Mouse (Mus musculus): ENCODE data around the gene Cnnm4. TPM values are rescaled to one million over a fixed set of nuclear protein-coding genes. Genes with fewer than 3 reads are reported as not detected.

The Cnnm4 gene
- polyA plus RNA-seq, 1 experiment from 2014 or later, result 9.8 TPM

DNA sequence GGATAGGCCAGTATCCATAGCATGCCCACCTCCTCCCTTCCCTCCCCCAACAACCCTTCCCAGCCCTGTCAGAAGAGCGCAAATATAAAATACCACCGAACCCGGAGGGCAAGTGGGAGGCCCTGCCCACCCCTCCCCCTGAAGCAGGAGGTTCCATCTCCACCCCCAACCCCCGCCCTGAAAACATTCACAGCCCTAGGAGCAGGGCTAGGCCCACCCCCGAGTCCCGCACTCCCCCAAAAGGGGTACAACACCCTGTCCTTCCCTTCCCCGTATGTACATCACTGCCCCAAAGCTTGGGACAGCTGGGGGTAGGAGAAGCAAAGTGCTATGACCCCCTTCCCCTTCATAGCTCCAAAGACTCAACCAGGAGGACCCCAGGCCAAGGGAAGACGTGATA, 77.4 kb downstream of the Cnnm4 start:
- H3K4me2 ChIP-seq (ENCODE audit: low read depth, low read length), result no peak overlapping the region
- no peak for ATAC-seq (ENCODE audit: low read depth)
- peaks cover 27% of the 10 kb centered on the region for H3K4me1 ChIP-seq (ENCODE audit: control insufficient read depth, insufficient read depth, low read length)
- no peak overlapping the region for H3K4me3 ChIP-seq (ENCODE audit: low read depth, low read length)
- H3K9me3 ChIP-seq (ENCODE audit: control insufficient read depth, low read length), result no peaks in the 10 kb centered on the region
- no peak overlapping the region for H3K9ac ChIP-seq (replicated peaks; ENCODE audit: low read depth, low read length)
- H3K36me3 ChIP-seq (ENCODE audit: control insufficient read depth, insufficient read depth, low read length), result peaks cover 50% of the 10 kb centered on the region
- WGBS, result 52% methylated on average over 8 of the region's 8 CpGs
- H3K27ac ChIP-seq (ENCODE audit: low read depth, low read length), result no peak overlapping the region
- H3K27me3 ChIP-seq (ENCODE audit: control insufficient read depth, insufficient read depth, low read length), result no peaks in the 10 kb centered on the region

DNA sequence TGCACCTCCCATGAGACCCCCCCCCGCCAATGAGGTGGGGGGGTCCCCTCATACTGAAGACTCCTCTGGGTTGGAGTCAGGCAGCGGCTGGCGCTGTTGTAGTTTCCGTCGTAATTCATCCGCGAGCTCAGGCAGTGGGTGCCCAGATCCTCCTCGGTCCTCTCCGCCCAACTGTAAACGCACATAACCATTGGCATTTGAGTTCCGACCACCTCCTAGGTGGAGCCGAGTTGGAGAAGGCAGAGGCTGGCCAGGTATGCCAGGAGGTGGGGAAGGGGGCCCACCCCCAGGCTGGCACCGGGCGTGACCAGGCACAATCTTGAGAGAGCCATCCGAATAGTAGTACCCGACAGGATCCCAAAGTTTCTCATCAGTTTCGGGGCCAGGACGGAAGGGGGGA, 78.1 kb downstream of the Cnnm4 start:
- Histone ChIP-seq H3K4me1 (ENCODE audit: control insufficient read depth, insufficient read depth, low read length) (peaks cover 31% of the 10 kb centered on the region), H3K9ac (replicated peaks; ENCODE audit: low read depth, low read length) (no peak overlapping the region)

GRCm38 (mm10) chr1:36550075-36550863, 78.8 kb downstream of the Cnnm4 start:
- H3K4me2 ChIP-seq (ENCODE audit: low read depth, low read length), result no peak overlapping the region

More for the DNA sequence above, 78.1 kb downstream of the Cnnm4 start:
- Histone ChIP-seq H3K27me3 (ENCODE audit: control insufficient read depth, insufficient read depth, low read length) (no peaks in the 10 kb centered on the region), H3K36me3 (ENCODE audit: control insufficient read depth, insufficient read depth, low read length) (peaks cover 53% of the 10 kb centered on the region), H3K9me3 (ENCODE audit: control insufficient read depth, low read length) (no peaks in the 10 kb centered on the region), H3K27ac (ENCODE audit: low read depth, low read length) (no peak overlapping the region), H3K4me2 (ENCODE audit: low read depth, low read length) (no peak overlapping the region), H3K4me3 (ENCODE audit: low read depth, low read length) (no peak overlapping the region)
- ATAC-seq (ENCODE audit: low read depth), result no peak
- 81% methylated on average over 18 of the region's 18 CpGs for WGBS

DNA sequence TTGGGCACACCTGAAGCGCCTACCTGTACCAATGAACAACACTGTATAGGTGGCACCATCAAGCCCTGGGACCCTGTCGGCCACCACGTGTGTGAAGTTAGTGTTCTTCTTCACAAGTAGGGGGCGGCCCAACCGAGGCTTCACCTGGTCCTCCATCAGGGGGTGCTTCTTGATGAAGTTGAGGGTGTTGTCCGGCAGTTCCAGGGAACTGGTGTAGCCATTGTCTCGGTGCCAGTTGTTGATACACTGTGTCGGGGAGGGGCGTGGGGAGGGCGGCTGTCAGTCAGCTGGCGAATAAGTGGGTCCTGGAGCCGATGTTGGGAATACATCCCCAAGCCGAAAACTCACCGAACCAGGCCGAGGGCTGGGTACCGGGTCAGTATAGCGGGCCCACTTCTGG, 80.5 kb downstream of the Cnnm4 start:
- Histone ChIP-seq H3K9ac (replicated peaks; ENCODE audit: low read depth, low read length) (no peak overlapping the region), H3K27ac (ENCODE audit: low read depth, low read length) (no peak overlapping the region), H3K4me2 (ENCODE audit: low read depth, low read length) (no peak overlapping the region), H3K27me3 (ENCODE audit: control insufficient read depth, insufficient read depth, low read length) (no peaks in the 10 kb centered on the region), H3K36me3 (ENCODE audit: control insufficient read depth, insufficient read depth, low read length) (peaks cover 57% of the 10 kb centered on the region), H3K4me3 (ENCODE audit: low read depth, low read length) (no peak overlapping the region), H3K4me1 (ENCODE audit: control insufficient read depth, insufficient read depth, low read length) (peaks cover 40% of the 10 kb centered on the region), H3K9me3 (ENCODE audit: control insufficient read depth, low read length) (no peaks in the 10 kb centered on the region)
- ATAC-seq (ENCODE audit: low read depth), result no peak
- 88% methylated on average over 17 of the region's 17 CpGs for WGBS

More at GRCm38 (mm10) chr1:36550075-36550863, 78.8 kb downstream of the Cnnm4 start:
- peaks cover 39% of the 10 kb centered on the region for H3K4me1 ChIP-seq (ENCODE audit: control insufficient read depth, insufficient read depth, low read length)
- no peak overlapping the region for H3K4me3 ChIP-seq (ENCODE audit: low read depth, low read length)
- H3K9me3 ChIP-seq (ENCODE audit: control insufficient read depth, low read length), result no peaks in the 10 kb centered on the region
- no peak for ATAC-seq (ENCODE audit: low read depth)
- H3K27ac ChIP-seq (ENCODE audit: low read depth, low read length), result no peak overlapping the region
- 78% methylated on average over 20 of the region's 20 CpGs for WGBS
- H3K36me3 ChIP-seq (ENCODE audit: control insufficient read depth, insufficient read depth, low read length), result peaks cover 57% of the 10 kb centered on the region
- H3K27me3 ChIP-seq (ENCODE audit: control insufficient read depth, insufficient read depth, low read length), result no peaks in the 10 kb centered on the region
- no peak overlapping the region for H3K9ac ChIP-seq (replicated peaks; ENCODE audit: low read depth, low read length)

GRCm38 (mm10) chr1:36552506-36552905, 81.1 kb downstream of the Cnnm4 start:
- ATAC-seq (ENCODE audit: low read depth), result no peak
- no peak overlapping the region for H3K4me3 ChIP-seq (ENCODE audit: low read depth, low read length)
- H3K36me3 ChIP-seq (ENCODE audit: control insufficient read depth, insufficient read depth, low read length), result peaks cover 57% of the 10 kb centered on the region
- no peaks in the 10 kb centered on the region for H3K27me3 ChIP-seq (ENCODE audit: control insufficient read depth, insufficient read depth, low read length)
- no peak overlapping the region for H3K9ac ChIP-seq (replicated peaks; ENCODE audit: low read depth, low read length)
- no peaks in the 10 kb centered on the region for H3K9me3 ChIP-seq (ENCODE audit: control insufficient read depth, low read length)
- peaks cover 38% of the 10 kb centered on the region for H3K4me1 ChIP-seq (ENCODE audit: control insufficient read depth, insufficient read depth, low read length)
- 87% methylated on average over 16 of the region's 16 CpGs for WGBS
- H3K27ac ChIP-seq (ENCODE audit: low read depth, low read length), result no peak overlapping the region
- H3K4me2 ChIP-seq (ENCODE audit: low read depth, low read length), result no peak overlapping the region

DNA sequence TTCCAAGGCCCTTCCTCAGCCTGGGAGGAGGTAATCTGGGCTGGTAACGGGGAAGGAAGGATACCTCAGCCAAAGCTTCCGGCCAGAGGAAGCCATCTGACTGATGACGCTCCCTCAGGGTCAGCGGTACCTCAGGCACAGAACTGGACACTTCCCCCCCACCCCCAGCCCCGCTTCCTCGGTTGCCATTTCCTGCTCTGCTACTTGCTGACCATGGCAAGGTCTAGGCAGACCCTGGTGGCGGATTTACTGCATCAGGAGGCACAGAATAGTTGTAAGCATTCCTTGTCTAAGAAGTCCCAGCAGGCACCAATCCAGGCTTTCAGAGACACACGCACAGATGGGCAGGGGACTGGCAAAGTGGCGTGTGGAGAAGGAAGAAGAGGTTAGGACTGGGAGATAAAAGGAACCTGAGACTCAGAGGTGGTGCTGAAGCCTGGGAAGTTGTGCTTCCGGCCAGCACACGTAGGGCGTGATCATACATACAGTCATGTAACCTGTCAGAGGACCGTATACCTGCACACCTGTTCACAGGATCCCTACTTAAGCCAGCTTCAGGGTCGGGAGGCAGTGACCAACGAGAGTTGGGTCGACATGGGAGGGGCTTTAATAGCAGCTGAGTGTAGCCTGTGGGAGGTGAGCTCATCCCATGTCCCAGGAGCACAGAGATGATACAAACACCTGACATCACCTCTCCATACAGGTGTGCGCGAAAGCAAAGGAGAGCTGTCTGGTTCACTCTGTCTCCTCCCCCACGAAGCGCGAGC, 83.4 kb downstream of the Cnnm4 start:
- H3K4me1 ChIP-seq (ENCODE audit: control insufficient read depth, insufficient read depth, low read length), result peaks cover 28% of the 10 kb centered on the region
- WGBS, result 59% methylated on average over 21 of the region's 21 CpGs
- H3K9me3 ChIP-seq (ENCODE audit: control insufficient read depth, low read length), result no peaks in the 10 kb centered on the region
- peak overlapping the region; percentile 97 for H3K4me2 ChIP-seq (ENCODE audit: low read depth, low read length)
- peaks cover 45% of the 10 kb centered on the region for H3K36me3 ChIP-seq (ENCODE audit: control insufficient read depth, insufficient read depth, low read length)
- ATAC-seq (ENCODE audit: low read depth), result no peak
- no peaks in the 10 kb centered on the region; the same call in 1 of the 2 replicates for H3K27me3 ChIP-seq (ENCODE audit: control insufficient read depth, insufficient read depth, low read length)
- H3K4me3 ChIP-seq (ENCODE audit: low read depth, low read length), result peak overlapping the region; percentile 98
- peak overlapping the region; percentile 99 for H3K27ac ChIP-seq (ENCODE audit: low read depth, low read length)
- H3K9ac ChIP-seq (replicated peaks; ENCODE audit: low read depth, low read length), result peak overlapping the region; percentile 99

DNA sequence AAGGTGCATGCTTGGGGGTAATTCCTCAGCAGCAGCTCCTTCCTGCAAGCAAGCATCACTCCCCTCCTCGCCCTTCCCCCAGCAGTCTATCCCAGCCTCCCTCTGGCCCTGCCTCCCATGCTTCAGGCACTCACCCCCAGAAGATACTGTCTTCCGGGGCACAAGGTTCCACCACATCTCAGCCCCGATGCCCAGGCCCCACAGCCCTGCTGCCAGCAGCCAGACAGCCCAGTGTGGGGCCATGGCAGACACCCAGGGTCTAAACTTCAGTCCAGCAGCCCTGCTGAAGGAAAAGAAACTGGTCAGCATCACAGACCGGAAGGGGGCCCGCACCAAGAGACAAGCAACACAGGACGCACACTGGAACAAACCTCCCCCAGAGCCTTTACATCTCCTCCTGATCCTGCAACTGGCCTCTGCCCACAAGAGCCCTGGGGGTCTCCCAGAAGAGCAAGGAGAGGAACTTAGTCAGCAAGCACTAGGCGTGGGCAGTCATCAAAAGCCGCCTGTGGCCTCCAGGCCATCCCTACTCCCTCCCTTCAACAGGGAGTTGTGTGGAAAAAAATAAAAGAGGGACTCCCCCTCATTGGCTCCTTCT, 84.5 kb downstream of the Cnnm4 start:
- peaks cover 35% of the 10 kb centered on the region for H3K36me3 ChIP-seq (ENCODE audit: control insufficient read depth, insufficient read depth, low read length)
- H3K27ac ChIP-seq (ENCODE audit: low read depth, low read length), result peak overlapping the region; percentile 99
- H3K27me3 ChIP-seq (ENCODE audit: control insufficient read depth, insufficient read depth, low read length), result no peaks in the 10 kb centered on the region; the same call in 1 of the 2 replicates
- no peak for ATAC-seq (ENCODE audit: low read depth)
- peak overlapping the region; percentile 98 for H3K4me3 ChIP-seq (ENCODE audit: low read depth, low read length)
- peaks cover 28% of the 10 kb centered on the region for H3K4me1 ChIP-seq (ENCODE audit: control insufficient read depth, insufficient read depth, low read length)
- WGBS, result 0% methylated on average over 8 of the region's 8 CpGs
- peak overlapping the region; percentile 99 for H3K9ac ChIP-seq (replicated peaks; ENCODE audit: low read depth, low read length)
- H3K9me3 ChIP-seq (ENCODE audit: control insufficient read depth, low read length), result no peaks in the 10 kb centered on the region
- H3K4me2 ChIP-seq (ENCODE audit: low read depth, low read length), result peak overlapping the region; percentile 97

- Histone ChIP-seq H3K4me3 (ENCODE audit: low read depth, low read length) (peak overlapping the region; percentile 98), H3K27me3 (ENCODE audit: control insufficient read depth, insufficient read depth, low read length) (no peaks in the 10 kb centered on the region; the same call in 1 of the 2 replicates), H3K4me2 (ENCODE audit: low read depth, low read length) (peak overlapping the region; percentile 97), H3K4me1 (ENCODE audit: control insufficient read depth, insufficient read depth, low read length) (peaks cover 28% of the 10 kb centered on the region), H3K27ac (ENCODE audit: low read depth, low read length) (peak overlapping the region; percentile 99), H3K36me3 (ENCODE audit: control insufficient read depth, insufficient read depth, low read length) (peaks cover 26% of the 10 kb centered on the region), H3K9ac (replicated peaks; ENCODE audit: low read depth, low read length) (peak overlapping the region; percentile 99), H3K9me3 (ENCODE audit: control insufficient read depth, low read length) (no peaks in the 10 kb centered on the region)
- peak; percentile 82 for ATAC-seq (ENCODE audit: low read depth)
- 0% methylated on average over 52 of the region's 52 CpGs for WGBS
Measured at GRCm38 (mm10) chr1:36556553-36557456, 85.4 kb downstream of the Cnnm4 start.

Data from neural tube, embryonic 14.5 days (tissue).